Mouse (Mus musculus) layer of hippocampus, adult 8-10 months (tissue): ENCODE data around the gene Btbd9. TPM values are rescaled to one million over a fixed set of nuclear protein-coding genes. Genes with fewer than 3 reads are reported as not detected.
"Not testable (repeated sequence)": the region's sequence is repeated elsewhere in the genome, so short reads cannot be mapped to it uniquely, and the experiment has no call there.

Experiments used
- DNase-seq, 2 experiments: peaks; one replicate each; pipeline ENCODE4 v3.0.0; 2022; ENCODE audit warnings: low spot score in 2 of 2
- total RNA-seq, 4 experiments: library from RNA; stranded (reverse); gene quantifications; 2 replicates each; pipeline ENCODE4 v1.2.4; 2022

Gene Btbd9
- total RNA-seq, 4 experiments from 2014 or later = 133 to 171 (median 150) TPM

DNA sequence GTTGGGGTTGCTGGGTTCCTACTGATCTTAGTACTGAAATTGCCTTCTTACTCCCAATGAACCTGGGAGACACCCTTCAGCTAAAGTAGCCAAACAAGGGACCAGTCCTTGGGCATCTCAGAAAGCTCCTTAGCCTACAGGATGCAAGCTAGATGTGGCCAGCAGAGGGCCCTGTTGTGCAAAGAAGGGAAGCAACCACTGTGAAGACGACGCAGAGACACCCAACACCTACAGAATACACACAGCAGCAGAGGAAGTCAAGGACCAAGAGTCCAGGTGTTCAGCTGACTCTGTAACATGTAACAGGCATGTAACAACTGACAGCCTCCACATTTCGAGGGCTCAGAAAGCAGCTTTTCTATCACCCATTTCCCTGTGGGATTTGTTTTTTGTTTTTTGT, 16.8 kb downstream of the Btbd9 start:
- DNase-seq = peak in 1 of 2 experiments; percentile 56

DNA sequence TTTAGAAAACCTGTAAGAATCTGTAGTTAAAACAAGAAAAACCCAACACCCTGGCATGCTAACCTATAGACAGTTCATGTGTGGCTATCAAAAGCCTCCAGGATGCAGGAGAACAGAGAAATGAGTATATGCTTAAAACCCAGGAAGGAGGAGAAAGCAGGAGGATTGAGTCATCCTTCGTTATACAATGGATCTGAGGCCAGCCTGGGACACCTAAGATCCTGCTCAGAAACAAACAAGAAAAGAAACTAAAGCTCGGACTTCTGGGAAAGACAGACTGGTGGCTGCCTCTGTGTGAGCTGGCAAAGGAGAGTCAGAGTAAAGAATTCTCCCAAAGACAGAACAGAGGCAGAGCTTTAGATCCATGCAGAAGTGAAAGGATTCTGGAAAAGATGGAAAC, 17.7 kb downstream of the Btbd9 start:
- no peak for DNase-seq

DNA sequence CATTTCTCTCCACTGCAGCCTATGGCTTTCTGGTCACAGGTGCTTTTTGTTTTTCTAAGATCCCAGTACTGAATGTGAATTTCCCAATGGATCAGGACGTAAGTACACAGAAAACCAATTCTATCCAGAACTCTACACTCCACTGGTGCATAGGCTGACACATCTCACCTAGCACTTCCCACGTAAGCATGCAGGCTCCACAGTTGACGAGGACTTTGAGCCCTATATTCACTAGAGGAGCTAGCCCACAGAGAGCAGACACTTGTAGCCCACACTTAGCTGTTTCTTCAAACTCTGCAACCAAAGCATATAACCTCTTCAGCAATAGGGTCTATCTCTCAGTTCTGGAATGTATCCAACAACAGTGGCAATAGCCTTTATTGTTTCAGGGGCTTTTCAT, 19.8 kb downstream of the Btbd9 start:
- no peak for DNase-seq

DNA sequence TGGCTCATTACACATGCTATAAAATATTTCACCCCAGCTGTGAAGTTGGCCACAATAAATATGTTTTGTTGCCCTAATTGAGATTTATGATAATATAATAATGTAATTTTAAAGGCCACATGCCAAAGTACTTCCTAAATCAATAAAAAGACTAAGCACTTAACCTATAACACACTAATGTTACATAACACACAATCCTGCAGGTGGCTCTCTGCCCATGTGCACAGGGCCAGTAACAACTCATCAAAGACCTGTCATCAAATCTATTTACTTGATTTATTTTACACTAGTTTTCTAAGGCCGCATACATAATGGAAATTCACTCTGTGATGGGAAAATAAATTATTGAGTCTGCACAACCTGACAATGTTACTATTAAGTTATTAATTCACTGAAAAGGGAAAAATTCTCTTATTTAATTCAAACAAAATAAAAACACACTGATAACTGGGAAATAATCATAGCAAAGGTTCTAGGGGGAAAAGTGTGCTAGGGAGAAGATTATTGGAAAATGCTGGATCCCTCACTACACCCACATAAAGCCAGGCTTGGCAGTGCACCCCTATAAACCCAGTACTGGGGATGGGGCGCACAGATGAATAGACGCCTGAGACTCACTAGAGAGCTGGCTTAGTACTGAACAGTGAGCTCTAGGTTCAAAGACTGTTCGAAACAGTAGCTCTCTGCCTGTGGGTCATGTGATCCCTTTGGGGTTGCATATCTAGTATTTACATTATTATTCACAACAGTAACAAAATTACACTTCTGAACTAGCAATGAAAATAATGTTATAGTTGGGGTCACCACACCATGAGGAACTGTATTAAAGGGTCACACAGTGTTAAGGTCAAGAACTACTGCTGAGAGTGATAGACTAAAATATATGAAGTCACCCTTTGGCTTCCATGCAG, 23.0 kb downstream of the Btbd9 start:
- DNase-seq = no peak

DNA sequence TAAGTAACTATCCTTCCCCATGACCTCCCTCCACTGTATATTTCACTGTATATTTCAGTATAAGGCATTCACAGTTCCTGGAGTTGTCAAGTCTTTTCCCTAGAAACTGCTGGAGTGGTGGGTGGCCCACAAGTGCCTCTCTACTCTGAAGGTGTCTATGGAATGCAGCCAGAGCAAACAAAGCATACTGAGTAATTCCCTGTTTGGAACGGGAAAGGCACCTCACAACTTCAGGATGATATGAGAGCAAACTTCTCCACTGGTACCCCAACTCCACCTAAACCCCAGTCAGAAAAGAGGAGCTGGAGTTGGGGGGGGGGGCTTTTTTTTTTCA, 25.5 kb downstream of the Btbd9 start:
- no peak for DNase-seq

DNA sequence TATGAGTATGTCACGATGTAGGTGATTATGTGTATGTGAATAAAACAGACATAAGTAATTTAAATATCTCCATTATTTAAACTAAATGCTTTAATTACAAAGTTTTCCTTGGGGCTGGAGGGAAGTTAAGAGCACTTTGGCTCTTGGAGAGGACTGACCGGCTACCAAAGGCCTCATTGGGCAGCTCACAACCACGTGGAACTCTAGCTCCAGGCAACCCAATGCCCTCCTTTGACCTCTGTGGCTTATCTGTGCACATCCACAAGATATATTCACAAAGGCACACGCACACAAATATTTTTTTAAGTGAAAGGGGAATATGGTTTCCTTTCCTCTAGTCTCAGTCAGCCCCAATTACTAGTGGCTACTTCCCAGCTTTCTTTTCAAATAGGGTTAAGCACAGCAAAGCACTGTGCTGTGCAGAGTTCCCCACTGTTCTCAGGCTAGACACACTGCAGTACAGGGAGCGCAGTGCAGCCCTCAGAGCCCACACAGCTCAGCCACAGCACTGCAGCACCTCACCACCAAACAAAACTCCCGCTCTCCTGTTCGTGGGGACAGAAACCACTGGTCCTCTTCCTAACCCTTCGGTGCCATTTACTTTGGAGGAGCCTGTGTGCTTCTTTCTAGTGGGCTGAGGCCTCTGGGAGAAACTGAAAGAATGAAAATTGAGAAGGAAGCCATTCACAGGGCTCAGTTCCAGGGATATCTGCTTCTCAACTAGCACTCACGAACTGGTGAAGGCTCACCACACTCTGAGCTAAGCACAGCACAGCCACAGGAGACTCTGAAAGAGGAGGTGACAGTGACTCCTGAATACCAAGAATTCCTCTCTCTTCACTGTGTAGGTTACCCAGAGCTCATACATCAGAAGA, 26.2 kb downstream of the Btbd9 start:
- no peak for DNase-seq

DNA sequence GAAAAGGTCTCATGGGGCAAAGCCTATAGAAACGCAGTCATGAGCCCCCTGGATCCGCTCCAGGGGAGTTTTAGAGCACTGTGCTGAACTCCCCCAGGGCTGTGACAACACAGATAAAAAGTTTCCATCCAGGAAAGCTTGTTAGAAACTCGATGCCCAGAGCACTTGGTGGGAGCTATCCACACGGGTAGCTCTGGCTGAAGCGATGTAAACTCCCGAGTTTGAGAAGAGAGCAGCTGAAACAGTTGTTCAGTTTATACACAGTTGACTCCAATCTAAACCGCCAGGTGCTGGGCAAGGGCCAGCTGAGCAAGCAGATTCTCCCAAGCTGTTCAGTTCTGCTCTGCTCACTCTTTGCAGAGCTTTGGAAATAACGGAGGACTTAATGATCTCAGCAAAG, 37.2 kb downstream of the Btbd9 start:
- DNase-seq = peak; percentile 75 to 76

DNA sequence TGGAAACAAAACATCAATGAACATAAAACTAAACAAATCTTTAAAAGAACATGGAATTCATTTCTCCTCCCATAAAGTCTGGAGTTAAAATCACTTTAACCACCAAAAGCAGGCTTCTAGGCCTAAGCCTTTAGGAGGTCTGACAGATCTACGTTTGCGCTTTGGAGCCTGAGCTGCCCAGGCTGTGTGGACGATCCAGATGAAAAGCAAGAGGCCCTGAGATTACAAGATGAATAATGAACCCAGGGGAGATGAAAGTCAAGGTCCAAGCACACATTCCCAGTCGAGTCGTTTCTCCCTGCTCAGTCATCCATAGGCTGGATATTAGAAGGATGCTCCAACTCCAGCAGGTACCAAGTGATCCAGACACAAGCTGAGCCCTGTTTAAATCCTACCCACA, 39.6 kb downstream of the Btbd9 start:
- DNase-seq = no peak

DNA sequence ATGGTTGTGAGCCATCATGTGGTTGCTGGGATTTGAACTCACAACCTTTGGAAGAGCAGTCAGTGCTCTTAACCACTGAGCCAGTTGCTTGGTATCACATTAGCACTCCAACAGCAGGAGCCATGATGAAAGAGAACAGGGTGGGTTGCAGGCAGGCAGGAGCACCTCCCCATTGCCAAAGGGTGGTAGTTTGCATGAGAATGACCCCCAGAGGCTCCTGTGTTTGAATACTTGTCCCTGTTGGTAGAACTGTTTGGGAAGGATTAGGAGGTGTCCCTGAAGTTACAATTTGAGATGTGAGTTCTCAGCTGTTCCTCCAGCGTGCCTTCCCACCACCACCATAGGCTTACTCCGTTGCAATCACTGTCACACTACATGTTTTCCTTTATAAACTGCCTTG, 43.2 kb downstream of the Btbd9 start:
- DNase-seq = no peak

DNA sequence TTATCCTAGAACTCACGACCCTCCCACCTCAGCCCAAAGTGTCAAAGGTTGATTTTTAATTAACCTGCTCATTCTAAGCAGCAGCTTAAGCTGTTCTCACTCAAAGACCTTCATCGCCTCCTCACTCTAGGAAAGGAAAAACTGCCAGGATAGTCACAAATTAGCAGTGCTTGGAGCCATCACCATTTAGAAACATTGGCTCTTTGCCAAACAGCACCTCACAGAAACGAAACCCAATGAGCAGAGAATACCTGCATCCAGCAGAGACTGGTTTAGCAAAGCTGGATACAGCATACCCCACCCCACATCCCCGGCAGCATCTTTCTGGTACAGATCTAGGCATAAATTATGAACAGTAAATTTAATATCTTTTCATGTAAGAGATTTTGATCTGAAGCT, 45.7 kb downstream of the Btbd9 start:
- DNase-seq = no peak

DNA sequence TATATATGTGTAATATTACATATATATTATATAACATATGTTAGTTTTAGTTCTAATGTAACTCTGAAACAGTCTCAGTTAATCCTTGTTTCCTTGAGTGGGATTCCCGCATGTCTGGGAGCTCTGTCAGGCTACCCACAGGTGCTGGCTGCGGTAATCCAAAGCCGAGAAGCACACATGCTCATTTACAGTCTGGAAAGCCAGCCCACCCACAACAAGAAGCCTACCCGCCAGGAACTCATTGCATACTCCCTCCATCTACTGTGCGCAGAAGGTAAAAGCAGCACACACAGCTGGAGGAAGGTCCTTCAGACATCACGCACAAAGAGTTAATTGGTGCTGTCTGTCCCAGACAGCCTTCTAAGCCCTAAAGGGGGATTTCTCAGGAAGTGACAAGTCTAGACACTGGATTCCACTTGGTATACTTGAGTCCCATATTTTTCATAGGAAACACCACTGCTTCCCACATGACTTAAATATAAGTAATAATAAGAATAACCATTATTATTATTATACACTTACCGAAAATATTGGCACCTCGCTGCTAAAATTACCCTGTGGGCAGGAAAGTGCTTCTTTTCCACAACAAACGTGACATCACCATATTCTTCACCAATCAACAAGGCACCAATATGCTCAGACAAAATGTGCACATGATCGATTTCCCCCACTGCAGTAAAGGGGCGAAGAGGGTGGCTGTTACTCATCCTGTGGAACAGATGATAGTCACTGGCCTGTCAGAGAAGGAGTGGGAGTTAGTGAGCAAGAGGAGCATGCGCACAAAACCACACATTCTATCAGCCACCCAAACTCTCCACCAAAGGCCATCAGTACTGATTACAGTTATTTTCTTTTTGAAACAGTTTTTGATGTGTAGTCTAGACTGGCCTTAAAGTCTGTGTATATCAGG, 46.4 kb downstream of the Btbd9 start:
- peak in 1 of 2 experiments; percentile 54 for DNase-seq

DNA sequence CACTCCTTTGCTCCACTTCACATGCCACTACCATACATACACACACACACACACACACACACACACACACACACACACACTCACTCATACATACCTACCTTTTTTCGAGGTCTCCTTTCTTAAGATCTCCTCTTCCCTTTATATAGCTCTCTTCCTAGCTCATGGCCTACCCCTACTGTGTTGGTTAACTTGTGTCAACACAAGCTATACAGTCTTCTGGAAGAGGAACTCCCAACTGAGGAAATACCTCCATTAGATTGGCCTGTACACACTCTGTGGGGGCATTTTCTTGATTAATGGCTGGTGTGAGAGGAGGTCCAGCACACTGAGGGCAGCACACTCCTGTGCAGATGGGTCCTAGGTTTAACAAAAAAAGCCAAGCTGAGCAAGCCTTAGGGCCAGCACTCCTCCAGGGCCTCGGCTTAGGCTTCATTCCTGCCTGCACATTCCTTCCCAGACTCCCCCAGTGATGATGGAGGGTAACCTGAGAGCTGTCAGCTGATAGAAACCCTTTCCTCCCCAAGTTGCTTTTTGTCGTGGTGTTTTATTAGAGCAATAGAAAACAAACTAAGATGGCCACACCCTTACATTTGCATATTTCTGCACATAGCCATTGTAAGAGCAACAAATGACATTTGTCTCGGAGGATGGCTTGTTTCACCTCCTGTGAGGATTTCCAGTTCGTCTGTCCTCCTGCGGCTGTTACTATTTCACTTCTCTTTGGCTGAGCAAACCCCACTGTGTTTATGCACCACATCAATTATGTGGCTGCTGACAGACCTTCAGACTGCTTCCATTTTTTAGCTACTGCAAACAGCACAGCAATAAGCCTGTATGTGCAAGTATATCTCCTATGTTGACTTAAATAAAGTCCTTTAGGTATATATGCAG, 50.6 kb downstream of the Btbd9 start:
- no peak for DNase-seq

DNA sequence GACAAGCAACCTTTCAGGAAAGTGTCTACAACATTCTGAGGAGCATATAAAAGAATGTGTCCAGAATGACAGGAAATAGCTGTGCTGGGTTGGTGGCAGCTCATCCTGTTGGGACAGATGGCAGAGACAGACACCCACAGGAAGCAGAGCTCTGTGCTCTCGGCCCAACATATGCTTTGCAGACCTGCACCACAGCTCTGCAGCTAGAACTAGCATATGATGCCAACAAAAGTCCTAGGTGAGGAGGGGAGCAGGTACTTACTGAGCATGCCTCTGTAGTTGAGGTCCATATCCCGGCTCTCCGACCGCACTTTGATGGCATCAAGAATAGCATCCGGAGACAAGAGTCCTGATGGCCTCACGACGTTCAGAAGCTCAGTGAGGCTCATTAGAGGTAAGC, 51.8 kb downstream of the Btbd9 start:
- peak; percentile 79 to 88 for DNase-seq

DNA sequence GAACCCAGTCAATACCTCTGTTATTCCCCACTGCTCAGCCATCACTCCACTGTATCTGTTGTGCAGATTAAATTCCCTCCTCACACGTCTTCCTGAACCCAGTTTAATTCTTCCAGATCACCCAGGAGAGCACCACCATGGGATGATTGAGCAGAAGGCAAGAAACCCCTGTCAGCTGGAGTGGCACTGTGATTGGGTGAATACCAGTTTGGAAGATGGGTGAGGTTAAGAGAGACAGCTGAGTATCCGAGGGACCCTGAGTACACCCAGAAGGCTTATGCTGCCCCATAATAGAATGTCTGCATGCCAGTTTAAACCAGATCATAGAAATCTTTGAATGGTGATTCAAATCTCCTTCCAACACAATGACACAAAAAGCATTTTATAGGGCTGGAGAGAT, 52.5 kb downstream of the Btbd9 start:
- no peak for DNase-seq

DNA sequence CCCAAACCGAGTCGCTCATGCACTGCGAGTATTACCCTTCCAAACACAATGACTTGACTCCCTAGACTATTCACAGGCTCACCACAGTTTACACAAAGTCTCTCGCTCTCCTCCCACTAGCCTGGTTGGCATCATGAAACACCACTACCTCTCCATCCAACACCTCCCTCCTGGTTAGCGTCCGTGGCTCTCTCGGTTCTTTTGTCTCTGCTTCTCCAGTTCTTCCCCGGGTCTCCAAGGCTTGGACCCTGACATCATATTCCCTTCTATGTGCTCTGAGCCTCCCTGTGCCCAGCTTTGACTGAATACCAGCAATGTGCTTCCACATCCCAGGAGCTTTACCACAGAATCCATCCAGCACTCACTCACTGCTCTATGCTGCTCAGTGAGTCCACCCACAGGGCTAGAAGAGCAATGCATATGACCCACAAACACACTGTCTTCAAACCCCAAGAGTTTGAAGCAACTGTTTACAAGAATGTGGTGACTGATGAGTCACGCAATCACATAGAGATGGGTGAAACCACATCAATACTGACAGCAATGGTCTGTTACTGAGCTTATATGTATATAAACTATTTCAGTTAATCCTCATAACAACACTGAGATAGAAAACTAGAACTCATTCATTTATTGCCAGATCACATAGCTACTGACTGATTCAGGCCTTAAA, 53.7 kb downstream of the Btbd9 start:
- no peak for DNase-seq

DNA sequence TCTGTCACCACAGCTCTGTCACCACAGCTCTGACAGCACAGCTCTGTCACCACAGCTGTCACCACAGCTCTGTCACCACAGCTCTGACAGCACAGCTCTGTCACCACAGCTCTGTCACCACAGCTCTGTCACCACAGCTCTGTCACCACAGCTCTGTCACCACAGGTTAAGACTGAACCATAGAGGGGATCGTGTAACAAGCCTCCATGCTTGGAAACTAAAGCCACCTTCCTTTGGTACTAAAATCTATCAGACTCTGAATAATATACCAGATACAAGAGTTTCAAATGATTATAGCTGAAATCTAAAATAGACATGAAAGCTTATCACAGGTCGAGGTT, 57.1 kb downstream of the Btbd9 start:
- not testable (repeated sequence) for DNase-seq

DNA sequence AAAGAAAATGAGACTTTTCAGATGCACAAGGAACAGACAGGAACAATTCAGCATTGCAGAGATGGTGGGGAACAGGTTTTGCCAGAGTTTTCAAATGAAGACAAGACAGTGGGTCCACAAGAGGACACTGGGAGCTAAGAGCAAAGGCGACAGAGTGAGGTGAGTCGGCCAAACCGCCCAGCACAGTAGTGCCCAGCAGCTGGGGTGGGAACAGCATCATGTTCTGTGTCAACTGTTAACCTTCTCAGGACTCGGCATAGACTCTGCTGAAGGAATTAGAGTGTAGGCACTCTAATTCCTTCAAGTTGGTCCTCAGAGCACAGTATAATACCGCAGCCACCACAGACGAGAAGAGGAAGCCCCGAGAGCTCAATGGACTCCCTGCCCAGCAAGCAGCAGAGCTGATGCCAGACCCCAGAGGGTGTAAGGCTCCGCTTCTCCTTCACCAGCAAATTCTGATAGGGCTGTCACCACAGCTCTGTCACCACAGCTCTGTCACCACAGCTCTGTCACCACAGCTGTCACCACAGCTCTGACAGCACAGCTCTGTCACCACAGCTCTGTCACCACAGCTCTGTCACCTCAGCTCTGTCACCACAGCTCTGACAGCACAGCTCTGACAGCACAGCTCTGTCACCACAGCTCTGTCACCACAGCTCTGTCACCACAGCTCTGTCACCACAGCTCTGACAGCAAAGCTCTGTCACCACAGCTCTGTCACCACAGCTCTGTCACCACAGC, 57.7 kb downstream of the Btbd9 start:
- no peak for DNase-seq

DNA sequence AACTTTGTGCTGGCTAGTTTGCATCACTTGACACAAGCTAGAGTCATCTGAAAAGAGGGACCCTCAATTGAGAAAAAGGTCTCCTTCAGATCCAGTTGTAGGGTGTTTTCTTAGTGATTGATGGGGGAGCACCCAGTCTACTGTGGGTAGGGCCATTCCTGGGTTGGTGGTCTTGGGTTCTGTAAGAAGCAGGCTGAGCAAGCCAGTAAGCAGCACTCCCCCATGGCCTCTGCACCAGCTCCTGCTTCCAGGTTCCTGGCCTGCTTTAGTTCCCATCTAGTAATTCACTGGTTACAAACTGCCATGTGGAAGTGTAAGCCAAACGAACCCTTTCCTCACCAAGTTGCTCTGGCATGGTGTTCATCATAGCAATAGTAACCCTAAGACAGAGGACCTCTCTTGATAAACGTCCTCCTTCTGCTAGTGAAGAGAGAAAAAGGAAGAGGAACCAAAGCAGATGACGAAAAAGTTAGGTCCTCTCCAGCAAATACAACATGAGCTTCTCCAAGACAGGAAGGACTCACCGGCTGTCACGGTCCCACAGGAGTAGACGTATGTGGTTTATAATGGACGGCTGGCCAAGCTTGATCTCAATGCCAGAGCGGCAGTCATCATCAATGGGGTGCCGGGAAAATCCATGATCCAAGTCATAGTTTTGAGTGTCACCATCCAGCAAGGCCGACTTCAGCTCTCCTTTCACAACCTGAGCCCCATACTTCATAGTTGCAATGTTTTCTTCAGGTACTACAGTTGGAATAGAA, 59.5 kb downstream of the Btbd9 start:
- no peak for DNase-seq

DNA sequence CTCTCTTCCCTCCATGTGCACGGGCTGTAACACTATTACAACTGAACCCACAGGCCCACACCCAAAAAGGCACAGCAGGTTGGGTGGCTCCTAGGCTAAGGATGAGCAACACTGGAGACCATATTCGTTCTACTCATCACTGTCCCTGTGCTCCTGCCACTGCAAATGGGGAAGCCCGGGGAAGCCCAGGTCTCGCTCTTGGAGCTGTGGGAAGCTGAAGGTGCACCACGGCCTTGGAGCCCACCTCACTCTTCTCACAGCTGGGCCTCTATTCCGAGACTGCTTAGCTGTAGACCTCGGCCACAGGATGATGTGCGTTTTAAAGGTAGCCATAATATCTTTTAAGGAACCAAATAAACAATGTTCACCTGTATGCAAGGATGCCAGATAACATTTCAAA, 60.9 kb downstream of the Btbd9 start:
- no peak for DNase-seq
